Comparison of ENCODE assay signal across 15 mouse cellular contexts in genomic region chr17:86948801-86949200, GRCm38 (mm10). TPM values are rescaled to one million over a fixed set of nuclear protein-coding genes. Genes with fewer than 3 reads are reported as not detected.
DNase-seq lines count a peak whose midpoint lies in the region; ATAC-seq and TF ChIP-seq lines count a peak whose summit lies in the region.
"Had no signal": no experiment of that assay in that cellular context is flagged by ENCODE, and none has a peak within 500 bp of the region (broad histone marks: within the 10 kb centered on the region; RNA-seq: fewer than 3 reads in every experiment).

No protein-coding gene starts in this region.

- H3K4me1 ChIP-seq in hindbrain, postnatal 0 days (ENCODE audit: insufficient read depth, low read length): peaks cover 6% of the 10 kb centered on the region; the same call in 1 of the 2 replicates
- H3K4me1 ChIP-seq in hindbrain, embryonic 10.5 days (replicated peaks): 0 out of 2 replicates have a peak, but pooled peaks cover 2% of the 10 kb centered on the region
- H3K4me1 ChIP-seq in embryonic facial prominence, embryonic 13.5 days: 0 out of 2 replicates have a peak, but pooled peaks cover 3% of the 10 kb centered on the region

- H3K4me2 ChIP-seq in hindbrain, postnatal 0 days (ENCODE audit: low read depth, low read length): no peak overlapping the region
- H3K4me2 ChIP-seq in embryonic facial prominence, embryonic 13.5 days: no peak overlapping the region
- H3K4me2 ChIP-seq: embryonic facial prominence, embryonic 12.5 days had no signal

- no peak for DNase-seq in hindbrain, postnatal 0 days (ENCODE audit: low spot score)
- no peak for DNase-seq in hindbrain, embryonic 10.5 days (ENCODE audit: low spot score)
- DNase-seq in Muller cell, postnatal 12 days (ENCODE audit: inconsistent ontology term): peak; percentile 40
- peak; percentile 56 for DNase-seq in heart, postnatal 25 days (ENCODE audit: low spot score)
- no peak for DNase-seq in MN1 (ENCODE audit: low spot score)
- no peak for DNase-seq in left cerebral cortex, adult 8-10 months (ENCODE audit: low spot score in 2 of 2)
- DNase-seq: kidney, postnatal 14 days; lung, adult 18-20 months; thymus, postnatal 14 days had no signal

- H3K27ac ChIP-seq in hindbrain, postnatal 0 days: peak overlapping the region; percentile 75; the same call in 1 of the 2 replicates
- no peak overlapping the region for H3K27ac ChIP-seq in hindbrain, embryonic 10.5 days
- no peak overlapping the region for H3K27ac ChIP-seq in embryonic facial prominence, embryonic 13.5 days
- H3K27ac ChIP-seq: embryonic facial prominence, embryonic 12.5 days had no signal

- no peaks in the 10 kb centered on the region for H3K27me3 ChIP-seq in hindbrain, postnatal 0 days (ENCODE audit: insufficient read depth, low read length)
- H3K27me3 ChIP-seq in hindbrain, embryonic 10.5 days (ENCODE audit: insufficient read depth, poor library complexity, severe bottlenecking): peaks cover 9% of the 10 kb centered on the region; the same call in 1 of the 2 replicates
- no peaks in the 10 kb centered on the region for H3K27me3 ChIP-seq in embryonic facial prominence, embryonic 13.5 days
- H3K27me3 ChIP-seq: CH12.LX; embryonic facial prominence, embryonic 12.5 days had no signal

- H3K36me3 ChIP-seq in hindbrain, postnatal 0 days (ENCODE audit: insufficient read depth, low read length): no peaks in the 10 kb centered on the region
- no peaks in the 10 kb centered on the region for H3K36me3 ChIP-seq in hindbrain, embryonic 10.5 days
- H3K36me3 ChIP-seq in embryonic facial prominence, embryonic 13.5 days: no peaks in the 10 kb centered on the region
- H3K36me3 ChIP-seq: embryonic facial prominence, embryonic 12.5 days had no signal

- peak; percentile 28; the same call in 1 of the 2 replicates for ATAC-seq in hindbrain, postnatal 0 days
- no peak for ATAC-seq in embryonic facial prominence, embryonic 13.5 days (ENCODE audit: insufficient number of reproducible peaks, insufficient read depth, low FRiP score, low TSS enrichment, low read depth)

- whole genome bisulfite sequencing in hindbrain, postnatal 0 days: 56% methylated on average over 6 of the region's 6 CpGs
- 81% methylated on average over 6 of the region's 6 CpGs for WGBS in hindbrain, embryonic 10.5 days
- WGBS in embryonic facial prominence, embryonic 13.5 days: 57% methylated on average over 6 of the region's 6 CpGs

- intact Hi-C loops in heart, postnatal 25 days (cut with DNase I): no loop called here

- H3K4me3 ChIP-seq in hindbrain, postnatal 0 days (ENCODE audit: low read length): no peak overlapping the region
- H3K4me3 ChIP-seq in hindbrain, embryonic 10.5 days: no peak overlapping the region
- no peak overlapping the region for H3K4me3 ChIP-seq in embryonic facial prominence, embryonic 13.5 days
- H3K4me3 ChIP-seq: embryonic facial prominence, embryonic 12.5 days had no signal

- H3K9ac ChIP-seq in hindbrain, postnatal 0 days (replicated peaks; ENCODE audit: low read length): no peak overlapping the region
- H3K9ac ChIP-seq in embryonic facial prominence, embryonic 13.5 days: peak overlapping the region; percentile 32; the same call in 1 of the 2 replicates
- H3K9ac ChIP-seq: embryonic facial prominence, embryonic 12.5 days had no signal

- TF ChIP-seq CTCF in hindbrain, postnatal 0 days (IDR thresholded peaks at IDR 0.05; ENCODE audit: low read depth): no peak

- no peaks in the 10 kb centered on the region for H3K9me3 ChIP-seq in hindbrain, postnatal 0 days (ENCODE audit: low read length)
- H3K9me3 ChIP-seq in hindbrain, embryonic 10.5 days: 0 out of 2 replicates have a peak, but pooled peaks cover 3% of the 10 kb centered on the region
- H3K9me3 ChIP-seq in embryonic facial prominence, embryonic 13.5 days: no peaks in the 10 kb centered on the region
- H3K9me3 ChIP-seq: embryonic facial prominence, embryonic 12.5 days had no signal

RNA-seq across cellular contexts. Expression of gene Atp6v1e2, which starts 1.1 kb away (rescaled TPM):
- not detected in 2 replicates for total RNA-seq in hindbrain, postnatal 0 days (2014; rRNA removed)
- polyA plus RNA-seq in hindbrain, postnatal 0 days (2015; fragmentation: Nextera tagmentation; extraction: Ambion mirVana): 0.24 TPM in 1 of 2 replicates, not detected in the other
- polyA plus RNA-seq in hindbrain, embryonic 10.5 days (2016; fragmentation: Nextera tagmentation; extraction: Ambion mirVana): not detected in 2 replicates
- polyA plus RNA-seq in embryonic facial prominence, embryonic 13.5 days (2015; fragmentation: Nextera tagmentation; extraction: Ambion mirVana): not detected in 2 replicates
- total RNA-seq in heart, postnatal 25 days (2021): not detected
- total RNA-seq in left cerebral cortex, adult 8-10 months (2022): not detected
- total RNA-seq: CH12.LX had no signal
- polyA plus RNA-seq: cerebellum, adult 2 months; embryonic facial prominence, embryonic 12.5 days had no signal

RNA-seq across cellular contexts. Expression of gene Rhoq, which starts 14.1 kb away (rescaled TPM):
- 24.1 and 51.7 TPM in 2 replicates for total RNA-seq in hindbrain, postnatal 0 days (2014; rRNA removed)
- polyA plus RNA-seq in hindbrain, postnatal 0 days (2015; fragmentation: Nextera tagmentation; extraction: Ambion mirVana): 5.9 and 6.7 TPM in 2 replicates
- 8.4 and 9.7 TPM in 2 replicates for polyA plus RNA-seq in hindbrain, embryonic 10.5 days (2016; fragmentation: Nextera tagmentation; extraction: Ambion mirVana)
- polyA plus RNA-seq in embryonic facial prominence, embryonic 13.5 days (2015; fragmentation: Nextera tagmentation; extraction: Ambion mirVana): 18.2 and 22.5 TPM in 2 replicates
- 100 to 1,000 TPM; 140 to 159 TPM for total RNA-seq in heart, postnatal 25 days (2021)
- total RNA-seq in left cerebral cortex, adult 8-10 months (2022): 10 to 100 TPM; 31.8 to 39.5 (median 36.6) TPM

RNA-seq across cellular contexts. Expression of gene Tmem247, which starts 31.7 kb away (rescaled TPM):
- total RNA-seq in hindbrain, postnatal 0 days (2014; rRNA removed): not detected in 2 replicates
- polyA plus RNA-seq in hindbrain, postnatal 0 days (2015; fragmentation: Nextera tagmentation; extraction: Ambion mirVana): not detected in 2 replicates
- polyA plus RNA-seq in hindbrain, embryonic 10.5 days (2016; fragmentation: Nextera tagmentation; extraction: Ambion mirVana): not detected in 2 replicates
- polyA plus RNA-seq in embryonic facial prominence, embryonic 13.5 days (2015; fragmentation: Nextera tagmentation; extraction: Ambion mirVana): not detected in 2 replicates
- total RNA-seq in heart, postnatal 25 days (2021): not detected
- not detected for total RNA-seq in left cerebral cortex, adult 8-10 months (2022)
- total RNA-seq: CH12.LX; left cerebral cortex, postnatal 25 days had no signal
- polyA plus RNA-seq: cerebellum, adult 2 months; embryonic facial prominence, embryonic 12.5 days; frontal cortex, adult 2 months had no signal

Comparison
In these comparisons a context has a peak if more than half of its experiments do, and no peak if none do; other contexts are left out.
1. DNase-seq: peak in Muller cell, postnatal 12 days (single experiment) and heart, postnatal 25 days (single experiment); none in hindbrain, postnatal 0 days (single experiment), hindbrain, embryonic 10.5 days (single experiment), MN1 (single experiment) and left cerebral cortex, adult 8-10 months (0 of 2).